Mouse (Mus musculus) stomach, postnatal 0 days (tissue): Measurements from ENCODE around the gene Olfr720. TPM values are rescaled to one million over a fixed set of nuclear protein-coding genes. Genes with fewer than 3 reads are reported as not detected.

ENCODE experiments used
- ATAC-seq: fragments of 200-750 bp; cut with Nextera tagmentation; 2 replicates; pipeline ENCODE4 v1.8.0; 2017; ENCODE audit not compliant: low FRiP score, low TSS enrichment
- DNase-seq: peaks from one replicate; pipeline ENCODE4 v3.0.0-alpha.2; 2016; ENCODE audit warnings: low spot score
- H3K27ac ChIP-seq: fragments of 300-500 bp; sonication (generic); replicated peaks from 2 replicates; pipeline ENCODE4 v1.5.1; 2014; ENCODE audit warnings: mild to moderate bottlenecking, control low read depth
- H3K27me3 ChIP-seq: fragments of 300-500 bp; sonication (generic); 2 replicates; pipeline ENCODE4 v1.6.1; 2014; ENCODE audit warnings: low read length; ENCODE audit not compliant: control insufficient read depth, insufficient read depth
- H3K36me3 ChIP-seq: fragments of 300-500 bp; sonication (generic); 2 replicates; pipeline ENCODE4 v1.6.1; 2014; ENCODE audit warnings: low read length, mixed read lengths; ENCODE audit not compliant: control insufficient read depth, insufficient read depth
- H3K4me1 ChIP-seq: fragments of 300-500 bp; sonication (generic); replicated peaks from 2 replicates; pipeline ENCODE4 v1.6.1; 2014; ENCODE audit warnings: antibody characterized with exemption; ENCODE audit not compliant: control insufficient read depth, insufficient read depth
- H3K4me2 ChIP-seq: fragments of 300-500 bp; sonication (generic); replicated peaks from 2 replicates; pipeline ENCODE4 v1.6.1; 2014; ENCODE audit warnings: low read depth, mild to moderate bottlenecking, control low read depth, moderate library complexity
- H3K4me3 ChIP-seq: fragments of 300-500 bp; sonication (generic); 2 replicates; pipeline ENCODE4 v1.5.1; 2014; ENCODE audit warnings: low read depth, low read length, control low read depth
- H3K9ac ChIP-seq: fragments of 300-500 bp; sonication (generic); 2 replicates; pipeline ENCODE4 v1.6.1; 2014; ENCODE audit warnings: mild to moderate bottlenecking, low read length, control low read depth, mixed read lengths
- H3K9me3 ChIP-seq: fragments of 300-500 bp; sonication (generic); 2 replicates; pipeline ENCODE4 v1.6.1; 2016; ENCODE audit warnings: low read length; ENCODE audit not compliant: control insufficient read depth
- CTCF ChIP-seq: IDR thresholded peaks from 2 replicates; pipeline ENCODE4 v1.5.1; 2016; ENCODE audit warnings: antibody characterized with exemption, low read depth, mild to moderate bottlenecking, moderate library complexity
- EP300 ChIP-seq: optimal IDR thresholded peaks from 2 replicates; pipeline ENCODE3; 2016; ENCODE audit warnings: antibody characterized with exemption
- WGBS: fragments of 180-500 bp; shearing (Covaris S2); extraction: QIAGEN DNeasy Blood & Tissue Kit; methylation state at CpG from one replicate; pipeline ENCODE4 v1.1.7; 2014; 5-methylcytosine and 5-hydroxymethylcytosine counted together
- polyA plus RNA-seq: library from polyadenylated mRNA; unstranded; fragments of >200 nt; fragmentation: Nextera tagmentation; extraction: Ambion mirVana; gene quantifications from 2 replicates; pipeline ENCODE4 v1.2.1, GENCODE M21; 2015

Gene Olfr720
- not detected in 2 replicates for polyA plus RNA-seq

- no peak within 1 kb of the TSS for H3K27ac ChIP-seq
- H3K4me1 ChIP-seq: no peaks in the 10 kb centered on the region
- no peak for DNase-seq
- H3K4me2 ChIP-seq: no peak within 1 kb of the TSS
- WGBS: 58% methylated on average over 4 of the region's 4 CpGs
- H3K27me3 ChIP-seq: no peaks in the 10 kb centered on the region
- no peak for ATAC-seq
- H3K9me3 ChIP-seq: no peaks in the 10 kb centered on the region
- no peak within 1 kb of the TSS for H3K9ac ChIP-seq
- H3K4me3 ChIP-seq: no peak within 1 kb of the TSS
- H3K36me3 ChIP-seq: no peaks in the 10 kb centered on the region
- TF ChIP-seq CTCF: no peak
- TF ChIP-seq EP300: no peak
Measured at GRCm38 (mm10) chr14:14186738-14187137, at the start of gene Olfr720. Olfr720 (minus strand) TSS chr14:14186838.

Other genes with a start within 250 kb of the Olfr720 start
- gene Atxn7, start 225.4 kb downstream of the Olfr720 start, polyA plus RNA-seq: 3.7 and 4.3 TPM in 2 replicates
- gene Thoc7, start 225.0 kb downstream of the Olfr720 start, polyA plus RNA-seq: 130 and 138 TPM in 2 replicates
- 161 and 168 TPM in 2 replicates for gene Psmd6, start 65.9 kb downstream of the Olfr720 start, polyA plus RNA-seq
- 0.02 TPM in 1 of 2 replicates, not detected in the other for gene Olfr31, start 136.0 kb upstream of the Olfr720 start, polyA plus RNA-seq
- 2.7 and 3.9 TPM in 2 replicates for gene Il3ra, start 159.4 kb upstream of the Olfr720 start, polyA plus RNA-seq
- gene Olfr721-ps1, start 214.5 kb upstream of the Olfr720 start, polyA plus RNA-seq: not detected in 2 replicates